Mouse (Mus musculus) spleen, adult 18-20 months (tissue): ENCODE data around the gene Hey2.

Experiments
- DNase-seq, 2 experiments: peaks; one replicate each; pipeline ENCODE4 v3.0.0; 2022; ENCODE audit warnings: mixed read lengths in 2 of 2

The Hey2 gene

GRCm38 (mm10) chr10:30789521-30789920, 53.1 kb downstream of the Hey2 start:
- no peak for DNase-seq

- no peak for DNase-seq
Measured at GRCm38 (mm10) chr10:30788340-30788721, 54.3 kb downstream of the Hey2 start.

- no peak for DNase-seq
Measured at GRCm38 (mm10) chr10:30787684-30788339, 54.8 kb downstream of the Hey2 start.

- no peak for DNase-seq
Measured at GRCm38 (mm10) chr10:30786103-30786754, 56.4 kb downstream of the Hey2 start.
